Mouse (Mus musculus) erythroblast, embryonic 14.5 days (primary cell): ENCODE data around the gene Megf8.

Experiments used
- GATA1 ChIP-seq: IDR thresholded peaks from 2 replicates; pipeline ENCODE4 v1.6.1; 2012; ENCODE audit warnings: low read length, inconsistent platforms, mixed read lengths
- TAL1 ChIP-seq: IDR thresholded peaks from 3 replicates; pipeline ENCODE4 v1.6.1; 2012; ENCODE audit warnings: low read length, inconsistent platforms, mixed read lengths

DNA sequence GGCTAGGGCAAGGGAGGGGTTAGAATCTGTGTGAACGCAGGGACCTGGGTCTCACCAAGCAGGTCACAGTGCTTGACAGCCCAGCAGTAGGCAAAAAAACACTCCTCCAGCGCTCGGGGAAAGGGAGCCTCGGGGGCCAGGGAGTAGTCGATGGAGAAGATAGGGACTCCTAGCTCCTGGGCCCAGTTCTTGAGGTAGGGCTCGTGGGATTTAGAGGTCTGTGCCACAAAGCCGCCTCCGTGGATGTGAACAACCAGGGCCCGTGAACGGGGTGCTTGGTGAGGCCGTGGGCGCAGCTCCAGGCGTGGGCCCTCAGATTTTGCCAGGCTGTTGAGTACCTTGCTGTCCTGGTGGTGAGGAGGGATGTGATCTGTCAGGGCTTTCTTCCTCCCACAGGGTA is 67.4 kb downstream of the Megf8 start:
- TF ChIP-seq GATA1, result no peak
- no peak for TF ChIP-seq TAL1
